Mouse (Mus musculus) mammary gland, adult 2 months (tissue): ENCODE results near the gene Net1. TPM values are rescaled to one million over a fixed set of nuclear protein-coding genes. Genes with fewer than 3 reads are reported as not detected.

Experiments used
- polyA plus RNA-seq: library from polyadenylated mRNA; depleted of rRNA; stranded (reverse); fragments of >200 nt; gene quantifications from 2 replicates; pipeline ENCODE4 v1.2.3, GENCODE M21; 2012; ENCODE audit warnings: low replicate concordance; rRNA removed

The Net1 gene
- polyA plus RNA-seq, result 35.4 and 40.8 TPM in 2 replicates

GRCm38 (mm10) chr13:3917571-3918311 is at the start of gene Net1, which contains the start of gene Tubal3:
Net1 (minus strand) TSS chr13:3918220.
Tubal3 (plus strand) TSS chr13:3918274.

GRCm38 (mm10) chr13:3945249-3945648 is 27.2 kb upstream of the Net1 start, which contains the start of gene Ucn3:
Ucn3 (minus strand) TSS chr13:3945349.

GRCm38 (mm10) chr13:3853648-3854333 is 64.2 kb downstream of the Net1 start, which contains the start of gene Calm5:
Calm5 (plus strand) TSS chr13:3854173.

GRCm38 (mm10) chr13:3837312-3837807 is 80.7 kb downstream of the Net1 start, which contains the start of gene Calm4:
Calm4 (plus strand) TSS chr13:3837757.

Other genes with a start within 250 kb of the Net1 start
- gene Calml3, start 113.9 kb downstream of the Net1 start, polyA plus RNA-seq, result 0.41 and 5.0 TPM in 2 replicates
- gene Calm4, start 80.5 kb downstream of the Net1 start, polyA plus RNA-seq, result 4.7 TPM in 1 of 2 replicates, not detected in the other
- gene Calm5, start 64.0 kb downstream of the Net1 start, polyA plus RNA-seq, result 0.42 TPM in 1 of 2 replicates, not detected in the other
- not detected in 2 replicates for gene Tubal3, start 54 bp upstream of the Net1 start, polyA plus RNA-seq
- gene Ucn3, start 27.1 kb upstream of the Net1 start, polyA plus RNA-seq, result not detected in 2 replicates
- 1.9 and 5.8 TPM in 2 replicates for gene Akr1c14, start 130.8 kb upstream of the Net1 start, polyA plus RNA-seq
- 3.7 and 10.8 TPM in 2 replicates for gene Akr1c18, start 232.4 kb upstream of the Net1 start, polyA plus RNA-seq